Mouse (Mus musculus) layer of hippocampus, adult 9-11 months (tissue): Measurements from ENCODE around the gene Nol3.
"Not testable (repeated sequence)": the region's sequence is repeated elsewhere in the genome, so short reads cannot be mapped to it uniquely, and the experiment has no call there.

ENCODE experiments used
- DNase-seq: peaks from one replicate; pipeline ENCODE4 v3.0.0; 2022

Gene Nol3

GRCm38 (mm10) chr8:105289805-105290460, 14.0 kb downstream of the Nol3 start, which contains the start of gene 4931428F04Rik:
Gene 4931428F04Rik, minus strand, starts transcription at chr8:105289864.
- peak; percentile 54 for DNase-seq

- DNase-seq: peak; percentile 74
Measured at GRCm38 (mm10) chr8:105290554-105291314, 14.8 kb downstream of the Nol3 start.

GRCm38 (mm10) chr8:105291364-105291763, 15.4 kb downstream of the Nol3 start:
- DNase-seq: not testable (repeated sequence)

GRCm38 (mm10) chr8:105291802-105292201, 15.9 kb downstream of the Nol3 start:
- not testable (repeated sequence) for DNase-seq

- no peak for DNase-seq
Measured at GRCm38 (mm10) chr8:105292471-105292870, 16.5 kb downstream of the Nol3 start.

- DNase-seq: no peak
Measured at GRCm38 (mm10) chr8:105293405-105293804, 17.5 kb downstream of the Nol3 start.

- no peak for DNase-seq
Measured at GRCm38 (mm10) chr8:105294776-105295175, 18.8 kb downstream of the Nol3 start.

- no peak for DNase-seq
Measured at GRCm38 (mm10) chr8:105295256-105295655, 19.3 kb downstream of the Nol3 start.

GRCm38 (mm10) chr8:105295895-105296573, 20.1 kb downstream of the Nol3 start, which contains the start of gene Exoc3l:
Gene Exoc3l, minus strand, starts transcription at chr8:105296101.
- no peak for DNase-seq

GRCm38 (mm10) chr8:105297511-105298192, 21.7 kb downstream of the Nol3 start, which contains the start of gene E2f4:
Gene E2f4, plus strand, starts transcription at chr8:105297663.
- peak; percentile 94 for DNase-seq

- no peak for DNase-seq
Measured at GRCm38 (mm10) chr8:105298351-105299252, 22.7 kb downstream of the Nol3 start.

- no peak for DNase-seq
Measured at GRCm38 (mm10) chr8:105299962-105300361, 24.0 kb downstream of the Nol3 start.

GRCm38 (mm10) chr8:105303396-105303795, 27.5 kb downstream of the Nol3 start:
- no peak for DNase-seq

GRCm38 (mm10) chr8:105303874-105304273, 27.9 kb downstream of the Nol3 start:
- DNase-seq: no peak

GRCm38 (mm10) chr8:105304325-105305210, 28.6 kb downstream of the Nol3 start:
- no peak for DNase-seq

- no peak for DNase-seq
Measured at GRCm38 (mm10) chr8:105305211-105306145, 29.5 kb downstream of the Nol3 start, which contains the start of gene Elmo3. Gene Elmo3, plus strand, starts transcription at chr8:105305601.

- DNase-seq: no peak
Measured at GRCm38 (mm10) chr8:105306146-105306691, 30.3 kb downstream of the Nol3 start.

- no peak for DNase-seq
Measured at GRCm38 (mm10) chr8:105307670-105308069, 31.7 kb downstream of the Nol3 start.

- DNase-seq: no peak
Measured at GRCm38 (mm10) chr8:105308428-105308827, 32.5 kb downstream of the Nol3 start.
